Mouse (Mus musculus) MEL (cell line): ENCODE measurements around the gene Polr3h. TPM values are rescaled to one million over a fixed set of nuclear protein-coding genes. Genes with fewer than 3 reads are reported as not detected.

Experiments
- DNase-seq: peaks from one replicate; pipeline ENCODE4 v3.0.0; 2011; ENCODE audit warnings: low read depth, low spot score
- H3K27ac ChIP-seq: 2 replicates; pipeline ENCODE4 v1.5.1; 2012; ENCODE audit warnings: low read depth, mild to moderate bottlenecking, control low read depth, low read length, moderate library complexity; ENCODE audit not compliant: control insufficient read depth
- H3K27me3 ChIP-seq, 2 experiments: fragments of 150-350 bp in 1 of 2; sonication (generic) in 1 of 2; 2 replicates each; pipeline ENCODE4 v1.6.1; 2012; ENCODE audit warnings: low read length in 2 of 2, mild to moderate bottlenecking in 2 of 2, improper control_type of control experiment in 1 of 2, moderate library complexity in 1 of 2; ENCODE audit not compliant: insufficient read depth in 2 of 2, control insufficient read depth in 1 of 2
- H3K36me3 ChIP-seq, 2 experiments: 2 replicates each; pipeline ENCODE4 v1.6.1; 2012 to 2014; ENCODE audit warnings: low read length in 2 of 2, improper control_type of control experiment in 1 of 2, inconsistent platforms in 1 of 2, mild to moderate bottlenecking in 1 of 2; ENCODE audit not compliant: insufficient read depth in 2 of 2, control insufficient read depth in 1 of 2
- H3K4me1 ChIP-seq, 2 experiments: fragments of 150-350 bp in 1 of 2; sonication (generic) in 1 of 2; 2 replicates each; pipeline ENCODE4 v1.6.1; 2012; ENCODE audit warnings: low read length in 2 of 2, improper control_type of control experiment in 1 of 2, mild to moderate bottlenecking in 1 of 2; ENCODE audit not compliant: insufficient read depth in 2 of 2, control insufficient read depth in 1 of 2
- H3K4me3 ChIP-seq, 2 experiments: fragments of 150-350 bp in 1 of 2; sonication (generic) in 1 of 2; 2 replicates each; pipeline ENCODE4 v1.5.1; 2012; ENCODE audit warnings: low read depth in 2 of 2, low read length in 2 of 2, mild to moderate bottlenecking in 2 of 2, moderate library complexity in 2 of 2, control low read depth in 1 of 2, improper control_type of control experiment in 1 of 2; ENCODE audit not compliant: control insufficient read depth in 1 of 2, insufficient read depth in 1 of 2
- H3K79me2 ChIP-seq: 2 replicates; pipeline ENCODE4 v1.6.1; 2012; ENCODE audit warnings: mild to moderate bottlenecking, low read length, moderate library complexity; ENCODE audit not compliant: control insufficient read depth, poor library complexity, insufficient read depth
- H3K9ac ChIP-seq: 2 replicates; pipeline ENCODE4 v1.6.1; 2012; ENCODE audit warnings: low read depth, mild to moderate bottlenecking, control low read depth, low read length, moderate library complexity; ENCODE audit not compliant: control insufficient read depth, poor library complexity, severe bottlenecking
- H3K9me3 ChIP-seq: fragments of 150-350 bp; sonication (generic); replicated peaks from 2 replicates; pipeline ENCODE4 v1.6.1; 2012; ENCODE audit warnings: mild to moderate bottlenecking, low read length, improper control_type of control experiment, moderate library complexity; ENCODE audit not compliant: insufficient read depth
- BHLHE40 ChIP-seq: IDR thresholded peaks from 2 replicates; pipeline ENCODE4 v1.6.1; 2012; ENCODE audit warnings: low read depth, mild to moderate bottlenecking, inconsistent platforms, low read length, improper control_type of control experiment, borderline replicate concordance
- CHD1 ChIP-seq: IDR thresholded peaks from 2 replicates; pipeline ENCODE4 v1.6.1; 2012; ENCODE audit warnings: low read depth, mild to moderate bottlenecking, inconsistent platforms, low read length, improper control_type of control experiment
- CHD2 ChIP-seq: IDR thresholded peaks from 2 replicates; pipeline ENCODE4 v1.6.1; 2011; ENCODE audit warnings: low read length, improper control_type of control experiment
- CTCF ChIP-seq, 3 experiments: IDR thresholded peaks in 2 of 3; conservative IDR thresholded peaks in 1 of 3; 2 replicates each; pipeline ENCODE4 v1.5.1; 2011 to 2012; ENCODE audit warnings: low read length in 3 of 3, low read depth in 2 of 3, mild to moderate bottlenecking in 2 of 3, improper control_type of control experiment in 1 of 3, inconsistent platforms in 1 of 3, mixed read lengths in 1 of 3, moderate library complexity in 1 of 3; ENCODE audit not compliant: control insufficient read depth in 1 of 3, insufficient read depth in 1 of 3, poor library complexity in 1 of 3, severe bottlenecking in 1 of 3
- E2F4 ChIP-seq: IDR thresholded peaks from 2 replicates; pipeline ENCODE4 v1.6.1; 2011; ENCODE audit warnings: low read depth, low read length, improper control_type of control experiment, borderline replicate concordance
- ELF1 ChIP-seq: IDR thresholded peaks from 2 replicates; pipeline ENCODE4 v1.6.1; 2014; ENCODE audit warnings: low read depth, mild to moderate bottlenecking, inconsistent platforms, low read length, improper control_type of control experiment, moderate library complexity
- EP300 ChIP-seq, 2 experiments: IDR thresholded peaks; 2 replicates each; pipeline ENCODE4 v1.6.1; 2011; ENCODE audit warnings: improper control_type of control experiment in 2 of 2, low read length in 2 of 2, low read depth in 1 of 2, mild to moderate bottlenecking in 1 of 2
- ETS1 ChIP-seq: IDR thresholded peaks from 2 replicates; pipeline ENCODE4 v1.6.1; 2012; ENCODE audit warnings: low read depth, mild to moderate bottlenecking, inconsistent platforms, low read length, improper control_type of control experiment, moderate library complexity
- GATA1 ChIP-seq: IDR thresholded peaks from 2 replicates; pipeline ENCODE4 v1.6.1; 2011; ENCODE audit warnings: low read depth, low read length, improper control_type of control experiment
- HCFC1 ChIP-seq: IDR thresholded peaks from 2 replicates; pipeline ENCODE4 v1.6.1; 2012; ENCODE audit warnings: low read depth, mild to moderate bottlenecking, inconsistent platforms, low read length, improper control_type of control experiment, moderate library complexity
- KAT2A ChIP-seq: conservative IDR thresholded peaks from 2 replicates; pipeline ENCODE4 v1.6.1; 2012; ENCODE audit warnings: low read depth, low read length, improper control_type of control experiment, inconsistent platforms
- MAFK ChIP-seq: IDR thresholded peaks from 2 replicates; pipeline ENCODE4 v1.6.1; 2011; ENCODE audit warnings: low read depth, mild to moderate bottlenecking, low read length, improper control_type of control experiment, borderline replicate concordance
- MAX ChIP-seq: IDR thresholded peaks from 2 replicates; pipeline ENCODE4 v1.6.1; 2011; ENCODE audit warnings: low read length, improper control_type of control experiment
- MAZ ChIP-seq: IDR thresholded peaks from 2 replicates; pipeline ENCODE4 v1.6.1; 2012; ENCODE audit warnings: low read depth, mild to moderate bottlenecking, inconsistent platforms, low read length, improper control_type of control experiment
- MEF2A ChIP-seq: IDR thresholded peaks from 2 replicates; pipeline ENCODE4 v1.6.1; 2014; ENCODE audit warnings: low read depth, mild to moderate bottlenecking, inconsistent platforms, low read length, improper control_type of control experiment; ENCODE audit not compliant: poor library complexity, insufficient replicate concordance, severe bottlenecking; ENCODE audit errors: extremely low read depth
- MXI1 ChIP-seq: IDR thresholded peaks from 2 replicates; pipeline ENCODE4 v1.6.1; 2011; ENCODE audit warnings: mild to moderate bottlenecking, low read depth, low read length, improper control_type of control experiment
- MYB ChIP-seq: IDR thresholded peaks from 2 replicates; pipeline ENCODE4 v1.6.1; 2011; ENCODE audit warnings: mild to moderate bottlenecking, low read depth, low read length, improper control_type of control experiment
- MYC ChIP-seq: IDR thresholded peaks from 2 replicates; pipeline ENCODE4 v1.6.1; 2011; ENCODE audit warnings: low read depth, mild to moderate bottlenecking, low read length, improper control_type of control experiment, moderate library complexity
- NELFE ChIP-seq: IDR thresholded peaks from 2 replicates; pipeline ENCODE4 v1.6.1; 2011; ENCODE audit warnings: low read depth, low read length, improper control_type of control experiment
- NRF1 ChIP-seq: IDR thresholded peaks from 2 replicates; pipeline ENCODE4 v1.6.1; 2014; ENCODE audit warnings: low read depth, mild to moderate bottlenecking, inconsistent platforms, low read length, improper control_type of control experiment, moderate library complexity; ENCODE audit not compliant: poor library complexity, insufficient read depth, severe bottlenecking
- POLR2A ChIP-seq, 2 experiments: IDR thresholded peaks; 2 replicates each; pipeline ENCODE4 v1.6.1; 2011 to 2012; ENCODE audit warnings: low read length in 2 of 2, mild to moderate bottlenecking in 2 of 2, control low read depth in 1 of 2, improper control_type of control experiment in 1 of 2, low read depth in 1 of 2, moderate library complexity in 1 of 2; ENCODE audit not compliant: control insufficient read depth in 1 of 2, insufficient read depth in 1 of 2, poor library complexity in 1 of 2
- POLR2AphosphoS2 ChIP-seq: IDR thresholded peaks from 2 replicates; pipeline ENCODE4 v1.6.1; 2011; ENCODE audit warnings: low read length, improper control_type of control experiment
- POLR2AphosphoS5 ChIP-seq: IDR thresholded peaks from 2 replicates; pipeline ENCODE4 v1.6.1; 2012; ENCODE audit warnings: low read depth, borderline replicate concordance, mild to moderate bottlenecking, inconsistent platforms, low read length, moderate library complexity, mixed read lengths
- RAD21 ChIP-seq: IDR thresholded peaks from 2 replicates; pipeline ENCODE4 v1.6.1; 2011; ENCODE audit warnings: mild to moderate bottlenecking, low read depth, low read length, improper control_type of control experiment
- SIN3A ChIP-seq: IDR thresholded peaks from 2 replicates; pipeline ENCODE4 v1.6.1; 2012; ENCODE audit warnings: low read length, improper control_type of control experiment, inconsistent platforms
- TAL1 ChIP-seq: IDR thresholded peaks from 2 replicates; pipeline ENCODE4 v1.6.1; 2012; ENCODE audit warnings: mild to moderate bottlenecking, inconsistent platforms, low read length, moderate library complexity, mixed read lengths
- TBP ChIP-seq: IDR thresholded peaks from 2 replicates; pipeline ENCODE4 v1.8.0; 2011; ENCODE audit warnings: low read depth, low read length, improper control_type of control experiment
- TCF12 ChIP-seq: IDR thresholded peaks from 2 replicates; pipeline ENCODE4 v1.6.1; 2014; ENCODE audit warnings: low read depth, mild to moderate bottlenecking, inconsistent platforms, low read length, improper control_type of control experiment, moderate library complexity
- UBTF ChIP-seq: IDR thresholded peaks from 2 replicates; pipeline ENCODE4 v1.6.1; 2012; ENCODE audit warnings: low read depth, mild to moderate bottlenecking, inconsistent platforms, low read length, improper control_type of control experiment, moderate library complexity, borderline replicate concordance; ENCODE audit not compliant: insufficient read depth
- USF1 ChIP-seq: IDR thresholded peaks from 2 replicates; pipeline ENCODE4 v1.6.1; 2014; ENCODE audit warnings: low read depth, mild to moderate bottlenecking, inconsistent platforms, low read length, improper control_type of control experiment, moderate library complexity
- ZC3H11A ChIP-seq: IDR thresholded peaks from 2 replicates; pipeline ENCODE4 v1.6.1; 2012; ENCODE audit warnings: low read depth, mild to moderate bottlenecking, inconsistent platforms, low read length, improper control_type of control experiment
- ZKSCAN1 ChIP-seq: IDR thresholded peaks from 2 replicates; pipeline ENCODE4 v1.6.1; 2012; ENCODE audit warnings: low read depth, mild to moderate bottlenecking, inconsistent platforms, low read length, improper control_type of control experiment, moderate library complexity
- ZMIZ1 ChIP-seq: IDR thresholded peaks from 2 replicates; pipeline ENCODE4 v1.6.1; 2012; ENCODE audit warnings: low read depth, mild to moderate bottlenecking, inconsistent platforms, low read length, improper control_type of control experiment, moderate library complexity
- ZNF384 ChIP-seq: IDR thresholded peaks from 2 replicates; pipeline ENCODE4 v1.6.1; 2012; ENCODE audit warnings: low read depth, mild to moderate bottlenecking, inconsistent platforms, low read length, improper control_type of control experiment
- polyA plus RNA-seq, 2 experiments: library from polyadenylated mRNA; stranded (reverse) in 1 of 2; unstranded in 1 of 2; fragments of >175 nt in 1 of 2; fragments of >200 nt in 1 of 2; gene quantifications; 2 replicates each; pipeline versions ENCODE4 v1.2.1 to v1.2.4; 2012; ENCODE audit warnings: low replicate concordance in 2 of 2, low read depth in 1 of 2; ENCODE audit not compliant: insufficient read length in 2 of 2, insufficient read depth in 1 of 2, missing spikeins in 1 of 2
- total RNA-seq: library from RNA; depleted of rRNA; stranded (reverse); fragments of 300-350 nt; gene quantifications from 2 replicates; pipeline ENCODE4 v1.2.3, GENCODE M21; 2012

Gene Polr3h
- total and polyA plus RNA-seq, 3 experiments, result 109 to 304 TPM; not detected in 1

DNA sequence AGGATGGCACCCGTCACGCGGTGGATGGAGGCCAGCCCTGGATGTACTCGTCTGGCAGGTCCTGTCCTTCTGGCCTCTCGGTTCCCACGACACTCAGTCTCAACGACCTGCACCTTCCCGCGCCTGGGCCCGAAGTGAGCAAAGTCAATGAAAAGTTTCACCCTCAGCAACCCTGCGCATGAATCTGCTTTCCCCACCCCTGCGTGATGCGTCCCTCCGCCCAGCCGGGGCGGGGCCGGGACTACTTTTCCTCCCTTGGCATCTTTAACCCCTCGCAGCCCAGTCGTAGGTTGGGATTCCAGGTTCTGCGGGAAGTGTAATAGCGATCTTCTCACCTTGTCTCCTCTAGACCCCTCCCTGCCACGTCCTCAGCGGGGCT lies 67.9 kb downstream of the Polr3h start:
- Histone ChIP-seq H3K4me3 (peak overlapping the region; percentile 87 to 98), H3K79me2 (peaks cover 46% of the 10 kb centered on the region), H3K4me1 (peaks cover 4 to 7% of the 10 kb centered on the region in 2 experiments; a peak in 2 of 4 replicates), H3K27ac (peak overlapping the region; percentile 96), H3K9ac (peak overlapping the region; percentile 90), H3K9me3 (no peaks in the 10 kb centered on the region), H3K36me3 (peaks cover 2 to 13% of the 10 kb centered on the region in 2 experiments; a peak in 3 of 4 replicates), H3K27me3 (no peaks in the 10 kb centered on the region)
- TF ChIP-seq NRF1 (peak; percentile 64), NELFE (peak; percentile 99), EP300 (IDR thresholded peaks at IDR 0.05; ENCODE audit: low read depth in 1 of 2, low read length in 2 of 2) (peak in 1 of 2 experiments; percentile 68; a peak in 2 of 4 replicates), POLR2A (IDR thresholded peaks at IDR 0.05; ENCODE audit: control insufficient read depth in 1 of 2, insufficient read depth in 1 of 2, low read depth in 1 of 2, low read length in 2 of 2, poor library complexity in 1 of 2) (peak; percentile 99), TBP (peak; percentile 97), TCF12 (peak; percentile 96), ZC3H11A (no peak), MAX (peak; percentile 56; the same call in 1 of the 2 replicates), E2F4 (peak; percentile 83; the same call in 1 of the 2 replicates), RAD21 (no peak), CTCF (IDR thresholded peaks at IDR 0.05 in 2 of 3, conservative IDR thresholded peaks at IDR 0.05 in 1 of 3; ENCODE audit: control insufficient read depth in 1 of 3, insufficient read depth in 1 of 3, low read depth in 2 of 3, low read length in 3 of 3, poor library complexity in 1 of 3, severe bottlenecking in 1 of 3) (no peak), MXI1 (peak; percentile 90), ELF1 (no peak), BHLHE40 (peak; percentile 33; the same call in 1 of the 2 replicates), SIN3A (peak; percentile 99), CHD2 (peak; percentile 61), ZMIZ1 (peak; percentile 98), USF1 (peak; percentile 38), TAL1 (no peak), ETS1 (peak; percentile 84), MEF2A (peak; percentile 71; the same call in 1 of the 2 replicates), MAFK (no peak), MAZ (peak; percentile 100), POLR2AphosphoS5 (peak; percentile 90; the same call in 1 of the 2 replicates), MYB (no peak), ZKSCAN1 (peak; percentile 84), POLR2AphosphoS2 (peak; percentile 96), UBTF (no peak), KAT2A (peak; percentile 98), MYC (peak; percentile 77; the same call in 1 of the 2 replicates), HCFC1 (peak; percentile 87), CHD1 (peak; percentile 97; the same call in 1 of the 2 replicates), ZNF384 (peak; percentile 88; the same call in 1 of the 2 replicates), GATA1 (0 out of 2 replicates have a peak, but pooled peaks have one; percentile 9)
- peak; percentile 95 for DNase-seq
